ENCODE assay signal across 16 mouse cellular contexts in the genomic region with DNA sequence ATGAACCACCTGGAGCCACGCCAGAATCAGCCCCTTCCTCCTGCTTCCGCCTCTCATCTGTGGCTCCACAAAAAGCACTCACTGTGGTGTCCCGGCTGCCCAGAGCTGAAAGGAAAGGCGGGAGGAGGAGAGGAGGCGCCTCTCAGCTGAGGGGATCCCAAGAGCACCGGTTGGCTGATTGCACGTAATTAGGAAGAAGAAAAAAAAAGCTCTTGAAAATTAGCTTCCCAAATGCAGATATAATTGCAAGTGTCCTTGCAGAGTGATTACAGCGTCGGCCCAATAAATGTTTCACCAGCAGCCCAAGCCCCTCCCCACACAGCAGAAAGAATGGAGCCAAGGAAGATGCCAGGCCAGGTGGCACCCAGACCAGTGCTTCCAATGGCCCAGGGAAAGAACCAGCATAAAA. TPM values are rescaled to one million over a fixed set of nuclear protein-coding genes. Genes with fewer than 3 reads are reported as not detected.
DNase-seq lines count a peak whose midpoint lies in the region; ATAC-seq lines count a peak whose summit lies in the region.
"Had no signal": no experiment of that assay in that cellular context is flagged by ENCODE, and none has a peak within 500 bp of the region (broad histone marks: within the 10 kb centered on the region; RNA-seq: fewer than 3 reads in every experiment).

No protein-coding gene starts in this region.

- no peaks in the 10 kb centered on the region for H3K9me3 ChIP-seq in neural tube, embryonic 12.5 days
- no peaks in the 10 kb centered on the region for H3K9me3 ChIP-seq in forebrain, embryonic 16.5 days (ENCODE audit: control insufficient read depth, low read length)
- no peaks in the 10 kb centered on the region for H3K9me3 ChIP-seq in limb, embryonic 15.5 days
- H3K9me3 ChIP-seq in stomach, embryonic 14.5 days (ENCODE audit: control insufficient read depth, low read depth, low read length) = no peaks in the 10 kb centered on the region
- H3K9me3 ChIP-seq: embryonic facial prominence, embryonic 15.5 days; limb, embryonic 13.5 days had no signal

- peaks cover 24% of the 10 kb centered on the region for H3K4me1 ChIP-seq in neural tube, embryonic 12.5 days
- peaks cover 42% of the 10 kb centered on the region for H3K4me1 ChIP-seq in forebrain, embryonic 16.5 days (replicated peaks; ENCODE audit: control insufficient read depth, insufficient read depth, low read length)
- peaks cover 48% of the 10 kb centered on the region for H3K4me1 ChIP-seq in limb, embryonic 15.5 days
- H3K4me1 ChIP-seq in stomach, embryonic 14.5 days (ENCODE audit: control insufficient read depth, insufficient read depth, low read length) = peaks cover 10% of the 10 kb centered on the region; the same call in 1 of the 2 replicates

- 0 out of 2 replicates have a peak, but pooled peaks have one; percentile 6 for ATAC-seq in neural tube, embryonic 12.5 days (ENCODE audit: low FRiP score, low read depth)
- ATAC-seq in forebrain, embryonic 16.5 days = peak; percentile 64
- ATAC-seq in limb, embryonic 15.5 days (ENCODE audit: insufficient number of reproducible peaks, low FRiP score, low TSS enrichment, low read depth) = no peak
- no peak for ATAC-seq in stomach, embryonic 14.5 days (ENCODE audit: insufficient number of reproducible peaks, insufficient read depth, low FRiP score, low read depth)
- ATAC-seq: Patski had no signal

- H3K27me3 ChIP-seq in neural tube, embryonic 12.5 days (replicated peaks) = no peaks in the 10 kb centered on the region
- no peaks in the 10 kb centered on the region for H3K27me3 ChIP-seq in forebrain, embryonic 16.5 days (replicated peaks; ENCODE audit: control insufficient read depth, insufficient read depth, low read length)
- H3K27me3 ChIP-seq in limb, embryonic 15.5 days = no peaks in the 10 kb centered on the region
- H3K27me3 ChIP-seq in stomach, embryonic 14.5 days (ENCODE audit: control insufficient read depth, insufficient read depth, low read length) = no peaks in the 10 kb centered on the region
- H3K27me3 ChIP-seq: embryonic facial prominence, embryonic 15.5 days; limb, embryonic 13.5 days; Patski had no signal

- no peak overlapping the region for H3K4me3 ChIP-seq in neural tube, embryonic 12.5 days
- no peak overlapping the region for H3K4me3 ChIP-seq in forebrain, embryonic 16.5 days (replicated peaks; ENCODE audit: low read length)
- H3K4me3 ChIP-seq in limb, embryonic 15.5 days = no peak overlapping the region
- H3K4me3 ChIP-seq in stomach, embryonic 14.5 days (ENCODE audit: low read depth, low read length) = no peak overlapping the region
- H3K4me3 ChIP-seq: embryonic facial prominence, embryonic 15.5 days; gastrocnemius, adult 2 months; limb, embryonic 13.5 days had no signal

- no peak for DNase-seq in neural tube, embryonic 10.5 days (ENCODE audit: extremely low spot score, low spot score)
- DNase-seq in adrenal gland, adult 2 months = no peak
- no peak for DNase-seq in thymus, postnatal 14 days
- DNase-seq in urinary bladder, postnatal 10 days (ENCODE audit: low spot score) = no peak
- DNase-seq: cerebellum, postnatal 36 days; gastrocnemius, adult 2 months; kidney, adult 8-10 months; layer of hippocampus, adult 9-11 months; lung, postnatal 14 days had no signal

- no peaks in the 10 kb centered on the region for H3K36me3 ChIP-seq in neural tube, embryonic 12.5 days
- no peaks in the 10 kb centered on the region for H3K36me3 ChIP-seq in forebrain, embryonic 16.5 days (ENCODE audit: control insufficient read depth, insufficient read depth)
- H3K36me3 ChIP-seq in limb, embryonic 15.5 days = no peaks in the 10 kb centered on the region
- H3K36me3 ChIP-seq in stomach, embryonic 14.5 days (ENCODE audit: control insufficient read depth, insufficient read depth, low read length) = no peaks in the 10 kb centered on the region
- H3K36me3 ChIP-seq: embryonic facial prominence, embryonic 15.5 days; limb, embryonic 13.5 days had no signal

- no peak overlapping the region for H3K9ac ChIP-seq in neural tube, embryonic 12.5 days
- peak overlapping the region; percentile 36; the same call in 1 of the 2 replicates for H3K9ac ChIP-seq in forebrain, embryonic 16.5 days (replicated peaks; ENCODE audit: low read depth, low read length)
- no peak overlapping the region for H3K9ac ChIP-seq in limb, embryonic 15.5 days
- no peak overlapping the region for H3K9ac ChIP-seq in stomach, embryonic 14.5 days (replicated peaks; ENCODE audit: low read depth, low read length)
- H3K9ac ChIP-seq: embryonic facial prominence, embryonic 15.5 days; limb, embryonic 13.5 days had no signal

- H3K4me2 ChIP-seq in neural tube, embryonic 12.5 days (replicated peaks) = no peak overlapping the region
- H3K4me2 ChIP-seq in forebrain, embryonic 16.5 days (ENCODE audit: low read length) = peak overlapping the region; percentile 16; the same call in 1 of the 2 replicates
- no peak overlapping the region for H3K4me2 ChIP-seq in limb, embryonic 15.5 days
- H3K4me2 ChIP-seq in stomach, embryonic 14.5 days (replicated peaks; ENCODE audit: low read depth, low read length) = no peak overlapping the region
- H3K4me2 ChIP-seq: embryonic facial prominence, embryonic 15.5 days; limb, embryonic 13.5 days had no signal

- no peak overlapping the region for H3K27ac ChIP-seq in neural tube, embryonic 12.5 days
- peak overlapping the region; percentile 63 for H3K27ac ChIP-seq in forebrain, embryonic 16.5 days (ENCODE audit: low read length)
- H3K27ac ChIP-seq in limb, embryonic 15.5 days = 0 out of 2 replicates have a peak overlapping the region, but pooled peaks have one; percentile 1
- H3K27ac ChIP-seq in stomach, embryonic 14.5 days (ENCODE audit: low read length) = 0 out of 2 replicates have a peak overlapping the region, but pooled peaks have one; percentile 33
- H3K27ac ChIP-seq: embryonic facial prominence, embryonic 15.5 days; gastrocnemius, adult 2 months; limb, embryonic 13.5 days had no signal

- 26% methylated on average over 9 of the region's 9 CpGs for WGBS in neural tube, embryonic 12.5 days
- WGBS in forebrain, embryonic 16.5 days = 7% methylated on average over 9 of the region's 9 CpGs
- 32% methylated on average over 9 of the region's 9 CpGs for WGBS in limb, embryonic 15.5 days
- 45% methylated on average over 9 of the region's 9 CpGs for WGBS in stomach, embryonic 14.5 days

RNA-seq across cellular contexts. Expression of gene Itpk1, which starts 19.2 kb away (rescaled TPM):
- polyA plus RNA-seq in neural tube, embryonic 12.5 days (2016; fragmentation: Nextera tagmentation; extraction: Ambion mirVana) = 24.7 and 28.0 TPM in 2 replicates
- 66.5 and 68.7 TPM in 2 replicates for polyA plus RNA-seq in forebrain, embryonic 16.5 days (2015; fragmentation: Nextera tagmentation; extraction: Ambion mirVana)
- polyA plus RNA-seq in limb, embryonic 15.5 days (2015; fragmentation: Nextera tagmentation; extraction: Ambion mirVana) = 10.1 and 10.9 TPM in 2 replicates
- 15.9 and 17.1 TPM in 2 replicates for polyA plus RNA-seq in stomach, embryonic 14.5 days (2014; fragmentation: Nextera tagmentation; extraction: Ambion mirVana)
- total RNA-seq in adrenal gland, adult 2 months (2021) = 10 to 100 TPM; 54.9 to 99.2 TPM
- 50.8 and 70.9 TPM in 2 replicates for polyA plus RNA-seq in adrenal gland, adult 2 months (2012; rRNA removed)

RNA-seq across cellular contexts. Expression of gene Moap1, which starts 57.9 kb away (rescaled TPM):
- 38.4 and 42.9 TPM in 2 replicates for polyA plus RNA-seq in neural tube, embryonic 12.5 days (2016; fragmentation: Nextera tagmentation; extraction: Ambion mirVana)
- polyA plus RNA-seq in forebrain, embryonic 16.5 days (2015; fragmentation: Nextera tagmentation; extraction: Ambion mirVana) = 53.6 and 60.2 TPM in 2 replicates
- 21.7 and 21.8 TPM in 2 replicates for polyA plus RNA-seq in limb, embryonic 15.5 days (2015; fragmentation: Nextera tagmentation; extraction: Ambion mirVana)
- polyA plus RNA-seq in stomach, embryonic 14.5 days (2014; fragmentation: Nextera tagmentation; extraction: Ambion mirVana) = 20.6 and 22.9 TPM in 2 replicates
- 1 to 10 TPM; 3.7 to 7.9 TPM for total RNA-seq in adrenal gland, adult 2 months (2021)
- polyA plus RNA-seq in adrenal gland, adult 2 months (2012; rRNA removed) = 0.56 and 0.81 TPM in 2 replicates

RNA-seq across cellular contexts. Expression of gene Tmem251, which starts 58.0 kb away (rescaled TPM):
- polyA plus RNA-seq in neural tube, embryonic 12.5 days (2016; fragmentation: Nextera tagmentation; extraction: Ambion mirVana) = 11.6 and 11.7 TPM in 2 replicates
- 11.0 and 11.9 TPM in 2 replicates for polyA plus RNA-seq in forebrain, embryonic 16.5 days (2015; fragmentation: Nextera tagmentation; extraction: Ambion mirVana)
- 9.2 and 9.4 TPM in 2 replicates for polyA plus RNA-seq in limb, embryonic 15.5 days (2015; fragmentation: Nextera tagmentation; extraction: Ambion mirVana)
- polyA plus RNA-seq in stomach, embryonic 14.5 days (2014; fragmentation: Nextera tagmentation; extraction: Ambion mirVana) = 12.2 and 13.8 TPM in 2 replicates
- 1 to 10 TPM; 7.5 to 8.5 TPM for total RNA-seq in adrenal gland, adult 2 months (2021)
- polyA plus RNA-seq in adrenal gland, adult 2 months (2012; rRNA removed) = 3.4 TPM in 2 replicates

Comparison
In these comparisons a context has a peak if more than half of its experiments do, and no peak if none do; other contexts are left out.
1. ATAC-seq: peak in neural tube, embryonic 12.5 days (single experiment) and forebrain, embryonic 16.5 days (single experiment); none in limb, embryonic 15.5 days (single experiment) and stomach, embryonic 14.5 days (single experiment).
2. RNA of gene Moap1, which starts 57.9 kb away (polyA plus RNA-seq): 53.6 to 60.2 TPM in forebrain, embryonic 16.5 days, 38.4 to 42.9 TPM in neural tube, embryonic 12.5 days, 20.6 to 22.9 TPM in stomach, embryonic 14.5 days and 21.7 to 21.8 TPM in limb, embryonic 15.5 days; 0.56 to 0.81 TPM in adrenal gland, adult 2 months; every median in the first group is over 10 times any median in the second.